Mouse (Mus musculus): Measurements from ENCODE around the gene Olfr1393. TPM values are rescaled to one million over a fixed set of nuclear protein-coding genes. Genes with fewer than 3 reads are reported as not detected.
"Not testable (repeated sequence)": the region's sequence is repeated elsewhere in the genome, so short reads cannot be mapped to it uniquely, and the experiment has no call there.

The Olfr1393 gene
- total RNA-seq, 2 experiments from 2014 or later, result 0.10 to 0.11 TPM

DNA sequence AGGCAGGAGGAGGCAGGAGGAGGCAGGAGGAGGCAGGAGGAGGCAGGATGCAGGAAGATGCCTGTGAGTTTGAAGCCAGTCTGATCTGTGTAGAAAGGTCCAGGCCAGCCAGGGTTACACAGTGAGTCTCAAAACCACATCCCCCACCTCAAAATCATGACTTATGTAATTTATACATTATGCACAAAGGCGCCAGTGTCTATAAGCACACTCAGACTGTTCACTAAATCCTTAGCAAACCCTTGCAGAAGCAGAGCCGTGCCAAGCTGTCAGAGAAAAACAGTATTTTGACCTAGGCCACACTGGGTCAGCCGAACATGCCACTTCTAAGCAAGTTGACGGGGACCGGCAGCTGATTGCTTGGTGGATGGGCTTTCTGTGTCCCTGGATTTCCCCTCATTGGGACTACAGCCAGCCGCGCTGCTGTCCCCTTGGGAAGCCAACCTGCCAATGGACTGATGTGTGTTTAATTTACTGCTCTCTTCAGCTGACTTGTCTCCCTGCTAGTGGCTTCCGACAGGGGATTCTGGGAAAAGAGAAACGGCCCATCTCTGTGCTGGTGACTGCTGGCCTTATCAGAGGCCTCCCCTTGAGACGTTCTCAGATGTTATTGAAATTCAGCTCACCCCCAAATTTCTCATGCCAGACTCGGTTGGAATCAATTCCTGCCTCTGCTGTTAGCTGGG is 4.1 kb upstream of the Olfr1393 start:
- intact Hi-C loops (cut with DNase I), result loop anchor here (5.0 kb wide), 1 partner anchor 167 kb away; no protein-coding TSS in a partner anchor
- DNase-seq (ENCODE audit: low spot score), result no peak

DNA sequence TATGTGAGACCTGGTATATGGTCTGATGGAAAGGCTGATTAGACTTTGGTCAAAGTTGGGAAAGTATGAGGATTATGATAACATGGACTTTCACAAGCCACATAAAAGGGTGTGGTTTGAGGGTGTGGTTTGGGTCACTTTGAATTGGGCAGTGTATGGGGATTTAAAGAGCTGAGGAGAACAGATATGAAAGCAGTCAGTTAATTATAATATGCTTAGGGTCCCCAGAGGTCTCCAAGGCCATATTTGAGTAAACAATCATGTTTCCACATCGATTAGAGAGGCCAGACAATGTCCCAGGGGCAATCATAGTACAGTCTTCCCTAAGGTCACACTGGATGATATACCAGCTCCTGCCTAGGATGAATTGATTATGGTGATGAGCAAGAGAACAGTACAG is 6.9 kb downstream of the Olfr1393 start, which contains the start of gene Olfr1392:
Gene Olfr1392 (plus strand): TSS at position 301 of the 400 bp plus-strand sequence.
- DNase-seq (ENCODE audit: low spot score); intact Hi-C loops (cut with DNase I): not testable (repeated sequence)

DNA sequence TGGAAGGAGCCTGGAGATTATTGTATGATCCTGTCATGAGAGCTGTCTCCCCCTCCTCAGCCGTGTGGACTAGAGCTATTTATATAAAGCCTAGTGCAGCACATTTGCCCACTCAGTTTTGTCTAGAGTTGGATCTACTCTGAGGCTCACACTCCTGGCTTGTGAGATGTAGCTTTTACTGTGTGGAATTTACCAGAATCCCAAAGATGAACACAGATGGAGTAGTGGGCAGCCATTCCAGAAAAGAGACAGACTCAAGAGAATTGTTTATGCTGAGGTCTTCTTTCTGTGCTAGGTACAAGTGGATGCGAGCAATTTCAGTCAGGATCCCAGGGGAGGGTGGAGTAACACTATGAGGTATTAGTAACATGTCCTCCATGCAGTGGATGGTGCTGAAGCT is 9.1 kb downstream of the Olfr1393 start:
- DNase-seq (ENCODE audit: low spot score), result no peak
- intact Hi-C loops (cut with DNase I), result no loop called here

DNA sequence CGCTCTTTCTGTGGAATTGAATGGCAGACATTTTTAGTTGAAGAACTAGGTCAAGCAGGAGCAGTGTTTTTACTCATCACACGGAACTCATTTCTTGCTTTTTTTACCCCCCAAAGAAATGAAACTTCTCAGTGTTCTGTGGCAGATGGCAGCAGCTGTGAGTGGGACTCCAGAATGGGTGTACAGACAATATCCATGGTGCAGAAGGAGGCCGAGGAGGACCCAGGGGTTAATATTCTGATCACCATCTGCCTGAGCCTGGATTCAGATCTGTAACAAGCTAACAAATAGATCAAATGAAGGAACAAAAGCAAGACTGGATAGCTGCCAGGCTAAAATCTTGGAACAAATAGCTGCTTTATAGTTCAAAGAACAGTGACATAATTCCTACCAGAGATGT is 14.7 kb downstream of the Olfr1393 start:
- intact Hi-C loops (cut with DNase I), result no loop called here
- no peak for DNase-seq (ENCODE audit: low spot score)

DNA sequence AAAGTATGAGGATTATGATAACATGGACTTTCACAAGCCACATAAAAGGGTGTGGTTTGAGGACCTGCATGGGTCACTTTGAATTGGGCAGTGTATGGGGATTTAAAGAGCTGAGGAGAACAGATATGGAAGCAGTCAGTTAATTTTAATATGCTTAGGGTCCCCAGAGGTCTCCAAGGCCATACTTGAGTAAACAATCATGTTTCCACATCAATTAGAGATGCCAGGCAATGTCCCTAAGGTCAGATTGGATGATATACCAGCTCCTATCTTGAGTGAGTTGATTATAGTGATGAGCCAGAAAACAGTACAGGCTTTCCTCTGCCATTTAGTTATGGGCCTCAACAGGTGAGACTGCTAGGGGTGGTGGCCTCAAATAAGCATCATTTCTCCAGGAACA is 26.3 kb downstream of the Olfr1393 start, which contains the start of gene Olfr10:
Gene Olfr10 (plus strand): TSS at position 301 of the 400 bp plus-strand sequence.
- intact Hi-C loops (cut with DNase I), result no loop called here
- DNase-seq (ENCODE audit: low spot score), result no peak

DNA sequence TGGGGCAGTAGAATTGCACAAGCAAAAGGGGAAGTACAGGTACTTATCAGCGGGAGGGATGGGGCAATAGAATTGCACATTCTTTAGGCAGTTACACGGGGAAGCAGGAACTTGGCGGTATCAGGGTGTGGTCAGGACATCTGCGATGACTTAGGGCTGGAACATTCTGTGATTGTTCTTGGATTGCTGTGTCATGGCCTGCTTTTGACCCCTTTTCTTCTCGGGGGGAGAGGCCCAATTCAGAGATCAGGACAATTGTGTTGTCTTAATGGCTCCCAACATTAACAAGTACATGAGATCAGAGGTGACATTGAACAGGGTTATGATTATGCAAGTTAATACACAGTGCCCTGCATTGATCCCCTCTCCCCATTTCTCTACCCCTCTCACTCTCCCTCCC is 30.4 kb downstream of the Olfr1393 start:
- DNase-seq (ENCODE audit: low spot score); intact Hi-C loops (cut with DNase I): not testable (repeated sequence)

DNA sequence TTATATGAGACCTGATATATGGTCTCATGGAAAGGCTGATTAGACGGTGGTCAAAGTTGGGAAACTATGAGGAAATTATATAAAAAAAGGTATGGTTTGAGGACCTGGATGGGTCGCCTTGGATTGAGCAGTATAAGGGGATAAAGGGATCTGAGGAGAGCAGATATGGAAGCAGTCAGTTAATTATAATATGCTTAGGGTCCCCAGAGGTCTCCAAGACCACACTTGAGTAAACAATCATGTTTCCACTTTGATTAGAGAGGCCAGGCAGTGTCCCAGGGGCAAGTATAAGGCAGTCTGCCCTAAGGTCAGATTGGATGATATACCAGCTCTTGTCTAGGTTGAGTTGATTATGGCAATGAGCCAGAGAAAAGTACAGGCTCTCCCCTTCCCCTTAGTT is 44.3 kb downstream of the Olfr1393 start, which contains the start of gene Olfr1391:
Gene Olfr1391 (plus strand): TSS at position 301 of the 400 bp plus-strand sequence.
- DNase-seq (ENCODE audit: low spot score), result no peak
- intact Hi-C loops (cut with DNase I), result no loop called here

DNA sequence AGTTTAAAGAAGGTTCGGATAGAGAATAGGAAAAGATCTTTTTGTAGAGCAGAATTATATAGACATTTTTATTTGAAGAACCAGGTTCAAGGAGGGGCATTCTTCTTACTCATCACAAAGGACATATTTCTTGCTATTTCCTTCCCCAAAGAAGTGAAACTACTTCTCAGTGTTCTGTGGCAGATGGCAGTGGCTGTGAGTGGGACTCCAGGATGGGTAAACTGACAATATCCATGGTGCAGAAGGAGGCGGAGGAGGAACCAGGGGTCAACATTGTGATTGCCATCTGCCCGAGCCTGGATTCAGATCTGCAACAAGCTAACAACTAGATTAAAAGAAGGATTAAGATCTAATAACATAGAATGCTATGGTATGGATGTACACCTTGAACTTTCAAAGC is 48.6 kb downstream of the Olfr1393 start:
- intact Hi-C loops (cut with DNase I), result no loop called here
- no peak for DNase-seq (ENCODE audit: low spot score)

DNA sequence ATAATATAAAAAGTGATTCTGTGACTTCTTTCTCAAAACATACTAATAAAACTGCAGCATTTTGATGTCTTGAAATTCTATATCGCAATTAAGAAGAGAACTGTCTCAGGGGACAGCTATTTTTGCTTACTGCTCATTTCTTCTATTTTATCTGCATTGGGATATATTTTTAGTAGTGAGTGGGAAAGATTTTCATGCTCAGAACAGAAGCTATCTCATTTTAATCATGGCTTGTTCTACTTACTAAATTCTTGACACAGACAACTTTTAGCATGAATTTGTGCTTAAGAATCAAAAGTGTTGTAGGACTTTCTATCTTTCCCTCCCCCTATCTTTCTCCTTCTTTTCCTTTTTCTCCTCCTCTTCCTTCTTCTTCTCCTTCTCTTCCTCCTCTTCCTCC is 51.6 kb downstream of the Olfr1393 start:
- no peak for DNase-seq (ENCODE audit: low spot score)
- intact Hi-C loops (cut with DNase I), result no loop called here

Other genes with a start within 250 kb of the Olfr1393 start
- 1 to 10 TPM; 5.6 to 7.0 TPM for gene 9930111J21Rik2, start 227.1 kb upstream of the Olfr1393 start, total RNA-seq (2021)
- gene Tgtp2, start 214.1 kb upstream of the Olfr1393 start, total RNA-seq (2021), result 1 to 10 TPM in 1 of 2 experiments, under 1 TPM in 1; 0.55 to 1.7 TPM
- gene Ifi47, start 201.7 kb upstream of the Olfr1393 start, total RNA-seq (2021), result 1 to 10 TPM; 1.3 to 3.0 TPM
- gene Olfr1396, start 163.4 kb upstream of the Olfr1393 start, total RNA-seq (2021), result 1 to 10 TPM; 1.3 to 1.7 TPM
- not detected for gene Olfr1395, start 136.0 kb upstream of the Olfr1393 start, total RNA-seq (2021)
- not detected for gene Olfr1394, start 123.9 kb upstream of the Olfr1393 start, total RNA-seq (2021)
- 10 to 100 TPM; 25.0 to 35.0 TPM for gene Btnl9, start 91.1 kb upstream of the Olfr1393 start, total RNA-seq (2021)
- 10 to 100 TPM; 21.5 to 29.6 TPM for gene Zfp62, start 75.0 kb upstream of the Olfr1393 start, total RNA-seq (2021)
- gene Mgat1, start 34.1 kb upstream of the Olfr1393 start, total RNA-seq (2021), result 10 to 100 TPM; 49.1 to 64.1 TPM
- not detected for gene Olfr1392, start 7.0 kb downstream of the Olfr1393 start, total RNA-seq (2021)
- not detected for gene Olfr10, start 26.4 kb downstream of the Olfr1393 start, total RNA-seq (2021)
- gene Olfr1391, start 44.4 kb downstream of the Olfr1393 start, total RNA-seq (2021), result not detected
- gene Olfr1390, start 56.9 kb downstream of the Olfr1393 start, total RNA-seq (2021), result not detected
- gene Olfr1389, start 144.8 kb downstream of the Olfr1393 start, total RNA-seq (2021), result not detected
- gene Olfr1388, start 158.3 kb downstream of the Olfr1393 start, total RNA-seq (2021), result under 1 TPM; 0.13 to 0.14 TPM
- under 1 TPM; 0.06 to 0.10 TPM for gene Olfr1387, start 177.0 kb downstream of the Olfr1393 start, total RNA-seq (2021)
- gene Olfr1386, start 186.7 kb downstream of the Olfr1393 start, total RNA-seq (2021), result not detected
- gene Olfr1385, start 210.8 kb downstream of the Olfr1393 start, total RNA-seq (2021), result not detected
- not detected for gene Olfr1384, start 228.4 kb downstream of the Olfr1393 start, total RNA-seq (2021)
- gene Olfr1383, start 241.3 kb downstream of the Olfr1393 start, total RNA-seq (2021), result under 1 TPM; 0.52 to 0.59 TPM
- gene Olfr1382, start 249.9 kb downstream of the Olfr1393 start, total RNA-seq (2021), result not detected

Measured in heart, postnatal 25 days (tissue).